Mouse (Mus musculus) liver, embryonic 16.5 days (tissue): ENCODE measurements at regions not wholly inside any gene's neighbourhood (a gene's known extent, or its start where the extent isn't known, plus 50 kb on each side); places are given as distances from the start of the nearest gene placed in this dataset.

ENCODE experiments used
- ATAC-seq: fragments of 200-750 bp; cut with Nextera tagmentation; 2 replicates; pipeline ENCODE4 v1.8.0; 2017; ENCODE audit warnings: low read depth, mild to moderate bottlenecking, moderate number of reproducible peaks, moderate library complexity
- H3K27ac ChIP-seq: fragments of 300-500 bp; sonication (generic); 2 replicates; pipeline ENCODE4 v1.5.1; 2014; ENCODE audit warnings: mild to moderate bottlenecking, low read length
- H3K27me3 ChIP-seq: fragments of 300-500 bp; sonication (generic); 2 replicates; pipeline ENCODE4 v1.6.1; 2014; ENCODE audit warnings: low read depth, low read length, mixed read lengths; ENCODE audit not compliant: control insufficient read depth, insufficient read depth
- H3K36me3 ChIP-seq: fragments of 300-500 bp; sonication (generic); 2 replicates; pipeline ENCODE4 v1.6.1; 2014; ENCODE audit warnings: mild to moderate bottlenecking; ENCODE audit not compliant: control insufficient read depth, insufficient read depth
- H3K4me1 ChIP-seq: fragments of 300-500 bp; sonication (generic); 2 replicates; pipeline ENCODE4 v1.6.1; 2014; ENCODE audit warnings: low read depth, low read length, mixed read lengths; ENCODE audit not compliant: control insufficient read depth
- H3K4me2 ChIP-seq: fragments of 300-500 bp; sonication (generic); 2 replicates; pipeline ENCODE4 v1.6.1; 2014; ENCODE audit warnings: low read depth, low read length, mixed read lengths
- H3K4me3 ChIP-seq: fragments of 300-500 bp; sonication (generic); 2 replicates; pipeline ENCODE4 v1.5.1; 2014; ENCODE audit warnings: low read depth, mild to moderate bottlenecking, low read length
- H3K9ac ChIP-seq: fragments of 300-500 bp; sonication (generic); 2 replicates; pipeline ENCODE4 v1.6.1; 2014; ENCODE audit warnings: low read depth, low read length
- H3K9me3 ChIP-seq: fragments of 300-500 bp; sonication (generic); replicated peaks from 2 replicates; pipeline ENCODE4 v1.6.1; 2016; ENCODE audit warnings: low read length; ENCODE audit not compliant: control insufficient read depth
- WGBS: fragments of 180-500 bp; shearing (Covaris S2); extraction: QIAGEN DNeasy Blood & Tissue Kit; methylation state at CpG from one replicate; pipeline ENCODE4 v1.1.7; 2014; ENCODE audit not compliant: insufficient replicate concordance; 5-methylcytosine and 5-hydroxymethylcytosine counted together

- Histone ChIP-seq H3K27ac (no peak overlapping the region), H3K9ac (no peak overlapping the region), H3K4me3 (no peak overlapping the region), H3K36me3 (no peaks in the 10 kb centered on the region), H3K27me3 (no peaks in the 10 kb centered on the region), H3K4me1 (no peaks in the 10 kb centered on the region), H3K4me2 (no peak overlapping the region), H3K9me3 (no peaks in the 10 kb centered on the region; the same call in 1 of the 2 replicates)
- ATAC-seq: no peak
- WGBS: 79% methylated on average over 2 of the region's 2 CpGs
These were observed 309.1 kb upstream of the Brinp3 start for GRCm38 (mm10) chr1:146185444-146185843.

DNA sequence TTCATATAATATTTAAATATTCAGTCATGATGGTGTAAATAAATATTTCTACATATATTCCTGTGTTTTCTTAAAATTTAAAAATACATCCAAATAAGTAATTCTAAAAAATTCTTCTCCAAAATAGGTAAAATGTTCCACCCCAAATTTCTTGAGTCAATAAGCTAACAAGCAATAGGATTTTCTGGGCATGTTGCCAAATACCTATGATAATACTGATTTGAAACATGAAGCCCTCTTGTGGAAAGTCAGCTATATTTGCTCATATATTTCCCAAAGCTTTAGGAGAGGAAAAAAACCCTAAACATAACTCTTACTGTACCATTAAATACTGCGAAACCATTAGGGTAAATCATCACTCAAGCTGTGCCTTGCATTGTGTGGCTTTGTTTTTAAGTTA is 282.9 kb upstream of the Brinp3 start:
- no peaks in the 10 kb centered on the region for H3K27me3 ChIP-seq
- H3K27ac ChIP-seq: no peak overlapping the region
- no peak overlapping the region for H3K4me2 ChIP-seq
- H3K9me3 ChIP-seq: no peaks in the 10 kb centered on the region
- H3K4me1 ChIP-seq: no peaks in the 10 kb centered on the region
- WGBS: 71% methylated on average over 1 of the region's 1 CpGs
- no peak overlapping the region for H3K4me3 ChIP-seq
- no peak overlapping the region for H3K9ac ChIP-seq
- H3K36me3 ChIP-seq: no peaks in the 10 kb centered on the region
- no peak for ATAC-seq

GRCm38 (mm10) chr1:146231487-146232466 is 262.8 kb upstream of the Brinp3 start:
- no peak for ATAC-seq
- no peak overlapping the region for H3K4me3 ChIP-seq
- H3K9ac ChIP-seq: no peak overlapping the region
- no peak overlapping the region for H3K4me2 ChIP-seq
- H3K4me1 ChIP-seq: no peaks in the 10 kb centered on the region
- H3K9me3 ChIP-seq: no peaks in the 10 kb centered on the region
- 61% methylated on average over 7 of the region's 7 CpGs for WGBS
- H3K27ac ChIP-seq: no peak overlapping the region
- no peaks in the 10 kb centered on the region for H3K36me3 ChIP-seq
- no peaks in the 10 kb centered on the region for H3K27me3 ChIP-seq

DNA sequence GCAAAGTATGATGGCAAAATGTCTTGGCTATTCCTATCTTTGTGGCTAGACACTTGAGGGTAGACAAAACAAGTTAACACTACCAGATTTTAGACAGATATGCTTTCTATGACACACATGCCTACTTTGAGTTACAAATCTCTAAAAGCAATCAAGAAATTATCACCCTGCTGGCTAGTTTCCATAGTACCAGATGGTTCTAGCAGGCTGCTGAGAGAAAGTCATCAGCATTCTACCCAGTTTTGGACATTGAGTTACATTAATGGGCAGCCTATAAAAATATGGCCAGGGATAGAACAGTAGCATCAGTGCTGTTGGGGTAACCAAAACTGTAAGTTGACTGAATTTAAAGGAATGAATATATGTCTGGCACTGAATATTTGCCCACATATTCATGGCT is 234.2 kb upstream of the Brinp3 start:
- H3K36me3 ChIP-seq: no peaks in the 10 kb centered on the region
- no peaks in the 10 kb centered on the region for H3K9me3 ChIP-seq
- no peaks in the 10 kb centered on the region for H3K4me1 ChIP-seq
- H3K27me3 ChIP-seq: no peaks in the 10 kb centered on the region
- H3K9ac ChIP-seq: no peak overlapping the region
- no peak overlapping the region for H3K27ac ChIP-seq
- H3K4me2 ChIP-seq: no peak overlapping the region
- H3K4me3 ChIP-seq: no peak overlapping the region
- ATAC-seq: no peak

GRCm38 (mm10) chr1:146299031-146299430 is 195.5 kb upstream of the Brinp3 start:
- Histone ChIP-seq H3K4me1 (no peaks in the 10 kb centered on the region), H3K4me3 (no peak overlapping the region), H3K9me3 (no peaks in the 10 kb centered on the region), H3K36me3 (no peaks in the 10 kb centered on the region), H3K27ac (no peak overlapping the region), H3K27me3 (no peaks in the 10 kb centered on the region), H3K9ac (no peak overlapping the region), H3K4me2 (no peak overlapping the region)
- no peak for ATAC-seq
- 74% methylated on average over 4 of the region's 4 CpGs for WGBS

GRCm38 (mm10) chr1:146312547-146312946 is 182.0 kb upstream of the Brinp3 start:
- no peaks in the 10 kb centered on the region for H3K9me3 ChIP-seq
- WGBS: 60% methylated on average over 4 of the region's 4 CpGs
- no peaks in the 10 kb centered on the region for H3K36me3 ChIP-seq
- H3K4me1 ChIP-seq: no peaks in the 10 kb centered on the region
- no peak overlapping the region for H3K4me3 ChIP-seq
- no peak overlapping the region for H3K27ac ChIP-seq
- no peak for ATAC-seq
- H3K27me3 ChIP-seq: no peaks in the 10 kb centered on the region
- H3K9ac ChIP-seq: no peak overlapping the region
- H3K4me2 ChIP-seq: no peak overlapping the region

- H3K4me2 ChIP-seq: no peak overlapping the region
- WGBS: 67% methylated on average over 4 of the region's 4 CpGs
- no peak overlapping the region for H3K27ac ChIP-seq
- no peaks in the 10 kb centered on the region for H3K27me3 ChIP-seq
- no peak overlapping the region for H3K9ac ChIP-seq
- no peaks in the 10 kb centered on the region for H3K9me3 ChIP-seq
- ATAC-seq: no peak
- no peaks in the 10 kb centered on the region for H3K36me3 ChIP-seq
- no peak overlapping the region for H3K4me3 ChIP-seq
- no peaks in the 10 kb centered on the region for H3K4me1 ChIP-seq
These were observed 178.1 kb upstream of the Brinp3 start for GRCm38 (mm10) chr1:146316172-146317158.

DNA sequence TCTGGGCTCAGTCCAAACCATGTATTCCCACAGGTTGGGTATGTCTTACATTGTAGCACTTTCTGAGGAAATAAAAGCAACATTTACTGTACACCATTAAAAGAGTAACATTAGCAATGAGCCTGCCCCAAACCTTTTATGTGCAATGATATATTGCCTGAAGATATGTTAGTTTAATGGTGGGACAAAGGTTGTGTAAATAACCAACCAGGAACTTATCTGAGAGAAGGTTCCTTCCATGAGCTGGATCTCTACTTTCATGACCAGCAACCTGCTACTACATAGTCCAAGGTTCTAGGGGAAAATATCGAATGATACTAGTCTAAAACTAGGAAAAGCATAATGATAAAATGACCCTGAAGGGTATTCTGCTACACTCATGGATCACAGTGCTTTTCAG is 172.5 kb upstream of the Brinp3 start:
- Histone ChIP-seq H3K27ac (no peak overlapping the region), H3K36me3 (no peaks in the 10 kb centered on the region), H3K4me2 (no peak overlapping the region), H3K4me1 (no peaks in the 10 kb centered on the region), H3K9me3 (no peaks in the 10 kb centered on the region), H3K27me3 (no peaks in the 10 kb centered on the region), H3K4me3 (no peak overlapping the region), H3K9ac (no peak overlapping the region)
- ATAC-seq: no peak
- 38% methylated on average over 1 of the region's 1 CpGs for WGBS

GRCm38 (mm10) chr1:146322862-146323261 is 171.7 kb upstream of the Brinp3 start:
- no peaks in the 10 kb centered on the region for H3K27me3 ChIP-seq
- no peak for ATAC-seq
- H3K4me3 ChIP-seq: no peak overlapping the region
- H3K4me2 ChIP-seq: no peak overlapping the region
- H3K9ac ChIP-seq: no peak overlapping the region
- no peaks in the 10 kb centered on the region for H3K4me1 ChIP-seq
- H3K36me3 ChIP-seq: no peaks in the 10 kb centered on the region
- H3K9me3 ChIP-seq: no peaks in the 10 kb centered on the region
- no peak overlapping the region for H3K27ac ChIP-seq
